Mouse (Mus musculus): ENCODE data around the gene Eif5. TPM values are rescaled to one million over a fixed set of nuclear protein-coding genes. Genes with fewer than 3 reads are reported as not detected.
"Not testable (repeated sequence)": the region's sequence is repeated elsewhere in the genome, so short reads cannot be mapped to it uniquely, and the experiment has no call there.

Gene Eif5
- total and polyA plus RNA-seq, 3 experiments = 201 to 330 (median 276) TPM

GRCm38 (mm10) chr12:111507962-111508361 lies 29.9 kb upstream of the Eif5 start:
- Histone ChIP-seq H3K9ac (ENCODE audit: control insufficient read depth, low read depth, low read length, poor library complexity, severe bottlenecking) (no peak overlapping the region), H3K9me3 (replicated peaks; ENCODE audit: insufficient read depth, low read length) (no peaks in the 10 kb centered on the region), H3K4me3 (ENCODE audit: control insufficient read depth in 1 of 2, insufficient read depth in 1 of 2, low read depth in 2 of 2, low read length in 2 of 2) (no peak overlapping the region), H3K79me2 (ENCODE audit: control insufficient read depth, insufficient read depth, low read length, poor library complexity) (no peaks in the 10 kb centered on the region), H3K27me3 (ENCODE audit: control insufficient read depth in 1 of 2, insufficient read depth in 2 of 2, low read length in 2 of 2) (peaks cover 0 to 2% of the 10 kb centered on the region in 2 experiments; a peak in 2 of 4 replicates), H3K27ac (ENCODE audit: control insufficient read depth, low read depth, low read length) (no peak overlapping the region), H3K36me3 (ENCODE audit: control insufficient read depth in 1 of 2, insufficient read depth in 2 of 2, low read length in 2 of 2) (no peaks in the 10 kb centered on the region), H3K4me1 (ENCODE audit: control insufficient read depth in 1 of 2, insufficient read depth in 2 of 2, low read length in 2 of 2) (no peaks in the 10 kb centered on the region)
- TF ChIP-seq CHD2 (IDR thresholded peaks at IDR 0.05; ENCODE audit: low read length) (no peak), NELFE (IDR thresholded peaks at IDR 0.05; ENCODE audit: low read depth, low read length) (no peak), KAT2A (conservative IDR thresholded peaks at IDR 0.05; ENCODE audit: low read depth, low read length) (no peak), ZMIZ1 (IDR thresholded peaks at IDR 0.05; ENCODE audit: low read depth, low read length) (no peak), ELF1 (IDR thresholded peaks at IDR 0.05; ENCODE audit: low read depth, low read length) (no peak), ZNF384 (IDR thresholded peaks at IDR 0.05; ENCODE audit: low read depth, low read length) (no peak), GATA1 (IDR thresholded peaks at IDR 0.05; ENCODE audit: low read depth, low read length) (no peak), HCFC1 (IDR thresholded peaks at IDR 0.05; ENCODE audit: low read depth, low read length) (no peak), POLR2AphosphoS5 (IDR thresholded peaks at IDR 0.05; ENCODE audit: borderline replicate concordance, low read depth, low read length) (no peak), USF2 (IDR thresholded peaks at IDR 0.05; ENCODE audit: borderline replicate concordance in 1 of 2, insufficient read depth in 1 of 2, low read depth in 1 of 2, low read length in 2 of 2) (no peak), MXI1 (IDR thresholded peaks at IDR 0.05; ENCODE audit: low read depth, low read length) (no peak), MAFK (IDR thresholded peaks at IDR 0.05; ENCODE audit: borderline replicate concordance, low read depth, low read length) (no peak), POLR2AphosphoS2 (IDR thresholded peaks at IDR 0.05; ENCODE audit: low read length) (no peak), RCOR1 (IDR thresholded peaks at IDR 0.05; ENCODE audit: low read depth, low read length) (no peak), SMC3 (IDR thresholded peaks at IDR 0.05; ENCODE audit: low read depth, low read length) (no peak), E2F4 (IDR thresholded peaks at IDR 0.05; ENCODE audit: borderline replicate concordance, low read depth, low read length) (no peak), TCF12 (IDR thresholded peaks at IDR 0.05; ENCODE audit: low read depth, low read length) (no peak), RAD21 (IDR thresholded peaks at IDR 0.05; ENCODE audit: low read depth, low read length) (no peak)
- DNase-seq (ENCODE audit: low read depth, low spot score) = no peak

- not testable (repeated sequence) for H3K9ac ChIP-seq (ENCODE audit: control insufficient read depth, low read depth, low read length, poor library complexity, severe bottlenecking); H3K27me3 ChIP-seq (ENCODE audit: control insufficient read depth in 1 of 2, insufficient read depth in 2 of 2, low read length in 2 of 2); H3K9me3 ChIP-seq (replicated peaks; ENCODE audit: insufficient read depth, low read length); H3K79me2 ChIP-seq (ENCODE audit: control insufficient read depth, insufficient read depth, low read length, poor library complexity); H3K4me1 ChIP-seq (ENCODE audit: control insufficient read depth in 1 of 2, insufficient read depth in 2 of 2, low read length in 2 of 2); H3K27ac ChIP-seq (ENCODE audit: control insufficient read depth, low read depth, low read length); H3K4me3 ChIP-seq (ENCODE audit: control insufficient read depth in 1 of 2, insufficient read depth in 1 of 2, low read depth in 2 of 2, low read length in 2 of 2); H3K36me3 ChIP-seq (ENCODE audit: control insufficient read depth in 1 of 2, insufficient read depth in 2 of 2, low read length in 2 of 2); DNase-seq (ENCODE audit: low read depth, low spot score)
Observed at GRCm38 (mm10) chr12:111508438-111508837, 29.4 kb upstream of the Eif5 start.
